Mouse (Mus musculus) T-cell, adult 2 months (primary cell): Measurements from ENCODE around the gene Urad.

ENCODE experiments used
- DNase-seq: peaks from one replicate; pipeline ENCODE4 v3.0.0; 2022; ENCODE audit warnings: low spot score

The Urad gene

GRCm38 (mm10) chr5:147322183-147322582 lies at the start of gene Urad:
Gene Urad (minus strand): TSS chr5:147322440.
- DNase-seq, result no peak

GRCm38 (mm10) chr5:147370276-147370675 lies 48.0 kb upstream of the Urad start:
- DNase-seq, result no peak

GRCm38 (mm10) chr5:147368221-147368620 lies 46.0 kb upstream of the Urad start:
- no peak for DNase-seq

GRCm38 (mm10) chr5:147365995-147366765 lies 43.9 kb upstream of the Urad start:
- peak; percentile 63 for DNase-seq

GRCm38 (mm10) chr5:147363054-147363453 lies 40.8 kb upstream of the Urad start:
- DNase-seq, result peak; percentile 53

- DNase-seq, result no peak
Observed at GRCm38 (mm10) chr5:147358481-147358880, 36.2 kb upstream of the Urad start.

- peak; percentile 44 for DNase-seq
Observed at GRCm38 (mm10) chr5:147357536-147357935, 35.3 kb upstream of the Urad start.

GRCm38 (mm10) chr5:147356260-147357055 lies 34.2 kb upstream of the Urad start:
- DNase-seq, result no peak

GRCm38 (mm10) chr5:147355788-147356187 lies 33.5 kb upstream of the Urad start:
- DNase-seq, result no peak

- no peak for DNase-seq
Observed at GRCm38 (mm10) chr5:147354985-147355384, 32.7 kb upstream of the Urad start.

- DNase-seq, result no peak
Observed at GRCm38 (mm10) chr5:147354161-147354780, 32.0 kb upstream of the Urad start.

- DNase-seq, result no peak
Observed at GRCm38 (mm10) chr5:147351931-147352330, 29.7 kb upstream of the Urad start.

- no peak for DNase-seq
Observed at GRCm38 (mm10) chr5:147345981-147346380, 23.7 kb upstream of the Urad start.

- no peak for DNase-seq
Observed at GRCm38 (mm10) chr5:147343904-147344303, 21.7 kb upstream of the Urad start.

GRCm38 (mm10) chr5:147342901-147343300 lies 20.7 kb upstream of the Urad start:
- no peak for DNase-seq

GRCm38 (mm10) chr5:147340741-147341414 lies 18.6 kb upstream of the Urad start:
- DNase-seq, result peak; percentile 82

- DNase-seq, result no peak
Observed at GRCm38 (mm10) chr5:147339560-147339959, 17.3 kb upstream of the Urad start.

GRCm38 (mm10) chr5:147338967-147339366 lies 16.7 kb upstream of the Urad start:
- DNase-seq, result no peak

GRCm38 (mm10) chr5:147332711-147333110 lies 10.5 kb upstream of the Urad start:
- no peak for DNase-seq

- DNase-seq, result peak; percentile 72
Observed at GRCm38 (mm10) chr5:147331547-147331946, 9.3 kb upstream of the Urad start.

- no peak for DNase-seq
Observed at GRCm38 (mm10) chr5:147329946-147330345, 7.7 kb upstream of the Urad start.

GRCm38 (mm10) chr5:147327636-147328035 lies 5.4 kb upstream of the Urad start:
- DNase-seq, result no peak
